Mouse (Mus musculus) hindbrain, embryonic 10.5 days (tissue): ENCODE results near the gene Krtap1-3. TPM values are rescaled to one million over a fixed set of nuclear protein-coding genes. Genes with fewer than 3 reads are reported as not detected.
"Not testable (repeated sequence)": the region's sequence is repeated elsewhere in the genome, so short reads cannot be mapped to it uniquely, and the experiment has no call there.

Experiments
- DNase-seq: peaks from one replicate; pipeline ENCODE4 v3.0.0-alpha.2; 2017; ENCODE audit warnings: low spot score
- H3K27ac ChIP-seq: fragments of 300-500 bp; sonication (generic); 2 replicates; pipeline ENCODE4 v1.5.1; 2016; ENCODE audit warnings: mild to moderate bottlenecking, moderate library complexity
- H3K27me3 ChIP-seq: fragments of 300-500 bp; sonication (generic); 2 replicates; pipeline ENCODE4 v1.6.1; 2016; ENCODE audit warnings: mild to moderate bottlenecking; ENCODE audit not compliant: poor library complexity, insufficient read depth, severe bottlenecking
- H3K36me3 ChIP-seq: fragments of 300-500 bp; sonication (generic); 2 replicates; pipeline ENCODE4 v1.6.1; 2016; ENCODE audit warnings: mild to moderate bottlenecking, moderate library complexity
- H3K4me1 ChIP-seq: fragments of 300-500 bp; sonication (generic); replicated peaks from 2 replicates; pipeline ENCODE4 v1.6.1; 2016; ENCODE audit warnings: mild to moderate bottlenecking
- H3K4me3 ChIP-seq: fragments of 300-500 bp; sonication (generic); 2 replicates; pipeline ENCODE4 v1.5.1; 2016; ENCODE audit warnings: mild to moderate bottlenecking, moderate library complexity
- H3K9me3 ChIP-seq: fragments of 300-500 bp; sonication (generic); 2 replicates; pipeline ENCODE4 v1.6.1; 2016; ENCODE audit warnings: mild to moderate bottlenecking, moderate library complexity
- WGBS: fragments of 180-500 bp; shearing (Covaris S2); methylation state at CpG from one replicate; pipeline ENCODE4 v1.1.7; 2016; 5-methylcytosine and 5-hydroxymethylcytosine counted together
- polyA plus RNA-seq: library from polyadenylated mRNA; unstranded; fragments of >200 nt; fragmentation: Nextera tagmentation; extraction: Ambion mirVana; gene quantifications from 2 replicates; pipeline ENCODE4 v1.2.1, GENCODE M21; 2016

The Krtap1-3 gene
- polyA plus RNA-seq, result not detected in 2 replicates

- no peaks in the 10 kb centered on the region for H3K27me3 ChIP-seq
- DNase-seq, result no peak
- H3K27ac ChIP-seq, result no peak within 1 kb of the TSS
- H3K9me3 ChIP-seq, result no peaks in the 10 kb centered on the region
- WGBS, result 86% methylated on average over 6 of the region's 6 CpGs
- no peaks in the 10 kb centered on the region for H3K36me3 ChIP-seq
- H3K4me1 ChIP-seq, result no peaks in the 10 kb centered on the region
- no peak within 1 kb of the TSS for H3K4me3 ChIP-seq
Observed at GRCm38 (mm10) chr11:99590981-99591380, at the start of gene Krtap1-3. Gene Krtap1-3, minus strand, starts transcription at chr11:99591339.

GRCm38 (mm10) chr11:99640926-99641325 is 49.8 kb upstream of the Krtap1-3 start:
- Histone ChIP-seq H3K36me3 (no peaks in the 10 kb centered on the region), H3K4me3 (no peak overlapping the region), H3K27me3 (no peaks in the 10 kb centered on the region), H3K9me3 (no peaks in the 10 kb centered on the region), H3K4me1 (no peaks in the 10 kb centered on the region), H3K27ac (no peak overlapping the region)
- 48% methylated on average over 1 of the region's 1 CpGs for WGBS
- DNase-seq, result no peak

GRCm38 (mm10) chr11:99637086-99637485 is 45.9 kb upstream of the Krtap1-3 start:
- 90% methylated on average over 1 of the region's 1 CpGs for WGBS
- DNase-seq, result no peak
- H3K27me3 ChIP-seq, result no peaks in the 10 kb centered on the region
- no peak overlapping the region for H3K27ac ChIP-seq
- no peaks in the 10 kb centered on the region for H3K9me3 ChIP-seq
- H3K4me3 ChIP-seq, result no peak overlapping the region
- no peaks in the 10 kb centered on the region for H3K36me3 ChIP-seq
- H3K4me1 ChIP-seq, result peaks cover 4% of the 10 kb centered on the region

- peaks cover 4% of the 10 kb centered on the region for H3K4me1 ChIP-seq
- DNase-seq, result no peak
- H3K27ac ChIP-seq, result no peak within 1 kb of the TSS
- WGBS, result 43% methylated on average over 8 of the region's 8 CpGs
- no peaks in the 10 kb centered on the region for H3K36me3 ChIP-seq
- H3K27me3 ChIP-seq, result no peaks in the 10 kb centered on the region
- no peak within 1 kb of the TSS for H3K4me3 ChIP-seq
- no peaks in the 10 kb centered on the region for H3K9me3 ChIP-seq
Observed at GRCm38 (mm10) chr11:99634653-99635134, 43.6 kb upstream of the Krtap1-3 start, which contains the start of gene Krtap4-2. Gene Krtap4-2, minus strand, starts transcription at chr11:99635084.

GRCm38 (mm10) chr11:99633293-99633692 is 42.2 kb upstream of the Krtap1-3 start:
- H3K36me3 ChIP-seq, result no peaks in the 10 kb centered on the region
- H3K4me3 ChIP-seq, result no peak overlapping the region
- H3K27ac ChIP-seq, result no peak overlapping the region
- no peaks in the 10 kb centered on the region for H3K9me3 ChIP-seq
- no peaks in the 10 kb centered on the region for H3K27me3 ChIP-seq
- no peak for DNase-seq
- peaks cover 4% of the 10 kb centered on the region for H3K4me1 ChIP-seq
- 81% methylated on average over 2 of the region's 2 CpGs for WGBS

GRCm38 (mm10) chr11:99630890-99631289 is 39.8 kb upstream of the Krtap1-3 start:
- Histone ChIP-seq H3K4me1 (peaks cover 4% of the 10 kb centered on the region), H3K4me3 (no peak overlapping the region), H3K9me3 (no peaks in the 10 kb centered on the region), H3K27ac (no peak overlapping the region), H3K27me3 (no peaks in the 10 kb centered on the region), H3K36me3 (no peaks in the 10 kb centered on the region)
- WGBS, result 85% methylated on average over 3 of the region's 3 CpGs
- DNase-seq, result no peak

GRCm38 (mm10) chr11:99628138-99628537 is 37.0 kb upstream of the Krtap1-3 start, which contains the start of gene Krtap4-1:
Gene Krtap4-1, minus strand, starts transcription at chr11:99628238.
- H3K27me3 ChIP-seq, result no peaks in the 10 kb centered on the region
- 78% methylated on average over 4 of the region's 4 CpGs for WGBS
- H3K4me3 ChIP-seq, result no peak within 1 kb of the TSS
- no peaks in the 10 kb centered on the region for H3K4me1 ChIP-seq
- H3K27ac ChIP-seq, result no peak within 1 kb of the TSS
- DNase-seq, result no peak
- no peaks in the 10 kb centered on the region for H3K36me3 ChIP-seq
- H3K9me3 ChIP-seq, result no peaks in the 10 kb centered on the region

- Histone ChIP-seq H3K36me3 (no peaks in the 10 kb centered on the region), H3K4me1 (no peaks in the 10 kb centered on the region), H3K27me3 (no peaks in the 10 kb centered on the region), H3K4me3 (no peak within 1 kb of the TSS), H3K9me3 (no peaks in the 10 kb centered on the region), H3K27ac (no peak within 1 kb of the TSS)
- no peak for DNase-seq
- WGBS, result 87% methylated on average over 2 of the region's 2 CpGs
Observed at GRCm38 (mm10) chr11:99620335-99620734, 29.2 kb upstream of the Krtap1-3 start, which contains the start of gene Gm11562. Gene Gm11562, minus strand, starts transcription at chr11:99620435.

GRCm38 (mm10) chr11:99614796-99615363 is 23.7 kb upstream of the Krtap1-3 start, which contains the start of gene Krtap2-4:
Gene Krtap2-4, minus strand, starts transcription at chr11:99614846.
- Histone ChIP-seq H3K27me3 (no peaks in the 10 kb centered on the region), H3K27ac (no peak within 1 kb of the TSS), H3K4me3 (no peak within 1 kb of the TSS), H3K4me1 (no peaks in the 10 kb centered on the region), H3K9me3 (no peaks in the 10 kb centered on the region), H3K36me3 (no peaks in the 10 kb centered on the region)
- DNase-seq, result no peak
- 82% methylated on average over 3 of the region's 3 CpGs for WGBS

GRCm38 (mm10) chr11:99610089-99610488 is 18.9 kb upstream of the Krtap1-3 start, which contains the start of gene Gm11937:
Gene Gm11937, minus strand, starts transcription at chr11:99610189.
- H3K27me3 ChIP-seq, H3K27ac ChIP-seq, H3K9me3 ChIP-seq, H3K4me1 ChIP-seq, DNase-seq, H3K36me3 ChIP-seq, H3K4me3 ChIP-seq: not testable (repeated sequence)
- 66% methylated on average over 2 of the region's 2 CpGs for WGBS

- no peak overlapping the region for H3K27ac ChIP-seq
- H3K36me3 ChIP-seq, result no peaks in the 10 kb centered on the region
- no peaks in the 10 kb centered on the region for H3K4me1 ChIP-seq
- no peaks in the 10 kb centered on the region for H3K9me3 ChIP-seq
- no peaks in the 10 kb centered on the region for H3K27me3 ChIP-seq
- H3K4me3 ChIP-seq, result no peak overlapping the region
- WGBS, result 82% methylated on average over 1 of the region's 1 CpGs
- no peak for DNase-seq
Observed at GRCm38 (mm10) chr11:99609126-99609525, 18.0 kb upstream of the Krtap1-3 start.

GRCm38 (mm10) chr11:99603208-99603607 is 12.1 kb upstream of the Krtap1-3 start, which contains the start of gene Gm11938:
Gene Gm11938, minus strand, starts transcription at chr11:99603308.
- WGBS, result 78% methylated on average over 1 of the region's 1 CpGs
- H3K27ac ChIP-seq, H3K36me3 ChIP-seq: not testable (repeated sequence)

GRCm38 (mm10) chr11:99597742-99598141 is 6.6 kb upstream of the Krtap1-3 start, which contains the start of gene Krtap9-3:
Gene Krtap9-3, minus strand, starts transcription at chr11:99598105.
- WGBS, result 81% methylated on average over 6 of the region's 6 CpGs
- DNase-seq, H3K27me3 ChIP-seq, H3K36me3 ChIP-seq, H3K4me3 ChIP-seq, H3K4me1 ChIP-seq, H3K9me3 ChIP-seq, H3K27ac ChIP-seq: not testable (repeated sequence)

More at GRCm38 (mm10) chr11:99603208-99603607, 12.1 kb upstream of the Krtap1-3 start, which contains the start of gene Gm11938:
- H3K4me1 ChIP-seq, H3K4me3 ChIP-seq, H3K9me3 ChIP-seq, H3K27me3 ChIP-seq, DNase-seq: not testable (repeated sequence)
